Mouse (Mus musculus): Measurements from ENCODE around the gene Gm17606. TPM values are rescaled to one million over a fixed set of nuclear protein-coding genes. Genes with fewer than 3 reads are reported as not detected.

The Gm17606 gene
- polyA plus RNA-seq, 1 experiment from 2014 or later, result not detected

DNA sequence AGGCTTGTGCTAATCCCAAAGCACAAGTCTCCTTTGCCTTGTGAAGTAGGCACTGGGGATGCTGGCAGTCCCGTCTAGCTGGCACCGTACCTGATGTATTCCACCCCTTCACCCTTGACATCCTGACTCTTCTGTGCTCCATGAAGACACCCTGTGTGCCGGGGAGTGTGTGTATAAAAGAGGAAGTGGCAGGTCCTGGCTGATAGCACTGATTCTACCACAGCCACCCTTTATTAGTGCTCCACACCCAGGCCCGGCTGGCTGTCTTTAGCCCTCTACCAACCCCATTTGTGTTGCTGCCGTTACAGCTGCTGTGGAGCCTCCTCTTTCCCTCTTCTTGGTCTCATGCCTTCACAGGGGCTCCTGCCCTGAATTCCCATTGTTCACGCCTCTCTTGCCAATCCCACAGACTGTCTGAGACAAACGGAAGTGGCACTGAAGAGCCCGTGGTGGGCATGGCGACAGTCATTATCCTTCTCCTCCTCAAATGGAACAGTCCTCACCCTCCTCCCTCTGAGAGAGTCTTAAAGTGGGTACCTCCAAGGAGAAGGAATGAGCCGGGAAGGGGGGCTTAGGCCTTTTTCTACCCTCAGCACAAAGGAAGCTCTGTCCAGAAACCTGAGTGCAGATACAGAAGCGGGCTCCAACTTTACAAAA, 10.0 kb upstream of the Gm17606 start:
- ATAC-seq (ENCODE audit: insufficient number of reproducible peaks, insufficient read depth, low FRiP score, low read depth), result 0 out of 2 replicates have a peak, but pooled peaks have one; percentile 47
- Histone ChIP-seq H3K9ac (replicated peaks; ENCODE audit: low read depth, low read length) (no peak overlapping the region), H3K27me3 (ENCODE audit: control insufficient read depth, insufficient read depth, low read length) (no peaks in the 10 kb centered on the region), H3K27ac (ENCODE audit: low read length) (no peak overlapping the region), H3K36me3 (ENCODE audit: control insufficient read depth, insufficient read depth, low read length) (peaks cover 23% of the 10 kb centered on the region), H3K4me1 (ENCODE audit: control insufficient read depth, insufficient read depth, low read length) (no peaks in the 10 kb centered on the region), H3K4me3 (ENCODE audit: low read depth, low read length) (no peak overlapping the region), H3K4me2 (replicated peaks; ENCODE audit: low read depth, low read length) (no peak overlapping the region), H3K9me3 (ENCODE audit: control insufficient read depth, low read depth, low read length) (no peaks in the 10 kb centered on the region)
- WGBS, result 82% methylated on average over 11 of the region's 11 CpGs

- no peaks in the 10 kb centered on the region for H3K27me3 ChIP-seq (ENCODE audit: control insufficient read depth, insufficient read depth, low read length)
- H3K9me3 ChIP-seq (ENCODE audit: control insufficient read depth, low read depth, low read length), result no peaks in the 10 kb centered on the region
- no peak overlapping the region for H3K4me3 ChIP-seq (ENCODE audit: low read depth, low read length)
- H3K4me1 ChIP-seq (ENCODE audit: control insufficient read depth, insufficient read depth, low read length), result no peaks in the 10 kb centered on the region
- no peak overlapping the region for H3K9ac ChIP-seq (replicated peaks; ENCODE audit: low read depth, low read length)
- no peak overlapping the region for H3K27ac ChIP-seq (ENCODE audit: low read length)
- H3K36me3 ChIP-seq (ENCODE audit: control insufficient read depth, insufficient read depth, low read length), result peaks cover 28% of the 10 kb centered on the region
- 0 out of 2 replicates have a peak, but pooled peaks have one; percentile 19 for ATAC-seq (ENCODE audit: insufficient number of reproducible peaks, insufficient read depth, low FRiP score, low read depth)
- 56% methylated on average over 4 of the region's 4 CpGs for WGBS
- no peak overlapping the region for H3K4me2 ChIP-seq (replicated peaks; ENCODE audit: low read depth, low read length)
These were observed 9.5 kb upstream of the Gm17606 start for GRCm38 (mm10) chr14:54631240-54631599.

GRCm38 (mm10) chr14:54632252-54632651, 8.5 kb upstream of the Gm17606 start:
- no peak for ATAC-seq (ENCODE audit: insufficient number of reproducible peaks, insufficient read depth, low FRiP score, low read depth)
- H3K9me3 ChIP-seq (ENCODE audit: control insufficient read depth, low read depth, low read length), result no peaks in the 10 kb centered on the region
- 90% methylated on average over 35 of the region's 37 CpGs for WGBS
- H3K27ac ChIP-seq (ENCODE audit: low read length), result no peak overlapping the region
- H3K4me3 ChIP-seq (ENCODE audit: low read depth, low read length), result no peak overlapping the region
- peaks cover 35% of the 10 kb centered on the region for H3K36me3 ChIP-seq (ENCODE audit: control insufficient read depth, insufficient read depth, low read length)
- H3K4me1 ChIP-seq (ENCODE audit: control insufficient read depth, insufficient read depth, low read length), result no peaks in the 10 kb centered on the region
- no peaks in the 10 kb centered on the region for H3K27me3 ChIP-seq (ENCODE audit: control insufficient read depth, insufficient read depth, low read length)
- no peak overlapping the region for H3K9ac ChIP-seq (replicated peaks; ENCODE audit: low read depth, low read length)
- H3K4me2 ChIP-seq (replicated peaks; ENCODE audit: low read depth, low read length), result no peak overlapping the region

- no peak overlapping the region for H3K4me3 ChIP-seq (ENCODE audit: low read depth, low read length)
- no peak overlapping the region for H3K4me2 ChIP-seq (replicated peaks; ENCODE audit: low read depth, low read length)
- H3K36me3 ChIP-seq (ENCODE audit: control insufficient read depth, insufficient read depth, low read length), result peaks cover 43% of the 10 kb centered on the region
- H3K27me3 ChIP-seq (ENCODE audit: control insufficient read depth, insufficient read depth, low read length), result no peaks in the 10 kb centered on the region
- H3K9me3 ChIP-seq (ENCODE audit: control insufficient read depth, low read depth, low read length), result no peaks in the 10 kb centered on the region
- WGBS, result 80% methylated on average over 4 of the region's 4 CpGs
- no peak overlapping the region for H3K9ac ChIP-seq (replicated peaks; ENCODE audit: low read depth, low read length)
- no peak for ATAC-seq (ENCODE audit: insufficient number of reproducible peaks, insufficient read depth, low FRiP score, low read depth)
- H3K27ac ChIP-seq (ENCODE audit: low read length), result no peak overlapping the region
- peaks cover under 1% of the 10 kb centered on the region; the same call in 1 of the 2 replicates for H3K4me1 ChIP-seq (ENCODE audit: control insufficient read depth, insufficient read depth, low read length)
These were observed 6.6 kb upstream of the Gm17606 start for GRCm38 (mm10) chr14:54634182-54634581.

- peaks cover 38% of the 10 kb centered on the region for H3K36me3 ChIP-seq (ENCODE audit: control insufficient read depth, insufficient read depth, low read length)
- WGBS, result 57% methylated on average over 8 of the region's 8 CpGs
- no peak for ATAC-seq (ENCODE audit: insufficient number of reproducible peaks, insufficient read depth, low FRiP score, low read depth)
These were observed 3.8 kb upstream of the Gm17606 start for GRCm38 (mm10) chr14:54636954-54637353.

GRCm38 (mm10) chr14:54638210-54638609, 2.5 kb upstream of the Gm17606 start:
- H3K4me1 ChIP-seq (ENCODE audit: control insufficient read depth, insufficient read depth, low read length), result peaks cover 11% of the 10 kb centered on the region; the same call in 1 of the 2 replicates
- 78% methylated on average over 5 of the region's 5 CpGs for WGBS
- no peak for ATAC-seq (ENCODE audit: insufficient number of reproducible peaks, insufficient read depth, low FRiP score, low read depth)
- H3K4me2 ChIP-seq (replicated peaks; ENCODE audit: low read depth, low read length), result no peak overlapping the region
- H3K27me3 ChIP-seq (ENCODE audit: control insufficient read depth, insufficient read depth, low read length), result no peaks in the 10 kb centered on the region
- peaks cover 38% of the 10 kb centered on the region for H3K36me3 ChIP-seq (ENCODE audit: control insufficient read depth, insufficient read depth, low read length)
- no peak overlapping the region for H3K9ac ChIP-seq (replicated peaks; ENCODE audit: low read depth, low read length)
- H3K4me3 ChIP-seq (ENCODE audit: low read depth, low read length), result no peak overlapping the region
- no peak overlapping the region for H3K27ac ChIP-seq (ENCODE audit: low read length)
- H3K9me3 ChIP-seq (ENCODE audit: control insufficient read depth, low read depth, low read length), result no peaks in the 10 kb centered on the region

More at GRCm38 (mm10) chr14:54636954-54637353, 3.8 kb upstream of the Gm17606 start:
- Histone ChIP-seq H3K4me2 (replicated peaks; ENCODE audit: low read depth, low read length) (no peak overlapping the region), H3K9ac (replicated peaks; ENCODE audit: low read depth, low read length) (no peak overlapping the region), H3K4me1 (ENCODE audit: control insufficient read depth, insufficient read depth, low read length) (peaks cover 11% of the 10 kb centered on the region; the same call in 1 of the 2 replicates), H3K27ac (ENCODE audit: low read length) (no peak overlapping the region), H3K9me3 (ENCODE audit: control insufficient read depth, low read depth, low read length) (no peaks in the 10 kb centered on the region), H3K27me3 (ENCODE audit: control insufficient read depth, insufficient read depth, low read length) (no peaks in the 10 kb centered on the region), H3K4me3 (ENCODE audit: low read depth, low read length) (no peak overlapping the region)

DNA sequence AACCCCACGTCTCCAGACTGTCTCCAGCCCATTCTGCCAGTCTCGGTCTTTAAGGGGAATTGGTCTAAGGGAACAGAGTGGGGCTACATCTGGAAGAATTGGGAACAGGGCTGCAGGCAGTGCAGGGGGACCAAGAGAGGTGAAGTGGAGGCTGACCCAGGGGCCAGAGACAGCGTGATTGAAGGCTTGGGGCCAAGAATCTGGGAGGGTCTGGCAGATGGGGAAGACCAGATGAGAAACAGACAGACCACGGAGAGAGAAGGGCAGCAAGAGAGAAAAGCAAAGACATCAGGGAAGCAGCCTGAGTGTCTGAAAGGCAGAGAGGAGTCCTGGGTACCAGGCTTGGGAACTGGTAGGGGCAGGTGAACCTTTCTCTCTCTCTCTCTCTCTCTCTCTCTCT, 631 bp upstream of the Gm17606 start:
- no peak overlapping the region for H3K9ac ChIP-seq (replicated peaks; ENCODE audit: low read depth, low read length)
- peak overlapping the region; percentile 85 for H3K4me2 ChIP-seq (replicated peaks; ENCODE audit: low read depth, low read length)
- no peak overlapping the region for H3K27ac ChIP-seq (ENCODE audit: low read length)
- H3K36me3 ChIP-seq (ENCODE audit: control insufficient read depth, insufficient read depth, low read length), result peaks cover 50% of the 10 kb centered on the region
- no peaks in the 10 kb centered on the region for H3K9me3 ChIP-seq (ENCODE audit: control insufficient read depth, low read depth, low read length)
- peaks cover 11% of the 10 kb centered on the region; the same call in 1 of the 2 replicates for H3K4me1 ChIP-seq (ENCODE audit: control insufficient read depth, insufficient read depth, low read length)
- H3K4me3 ChIP-seq (ENCODE audit: low read depth, low read length), result peak overlapping the region; percentile 49
- no peak for ATAC-seq (ENCODE audit: insufficient number of reproducible peaks, insufficient read depth, low FRiP score, low read depth)
- 13% methylated on average over 4 of the region's 4 CpGs for WGBS
- H3K27me3 ChIP-seq (ENCODE audit: control insufficient read depth, insufficient read depth, low read length), result no peaks in the 10 kb centered on the region

DNA sequence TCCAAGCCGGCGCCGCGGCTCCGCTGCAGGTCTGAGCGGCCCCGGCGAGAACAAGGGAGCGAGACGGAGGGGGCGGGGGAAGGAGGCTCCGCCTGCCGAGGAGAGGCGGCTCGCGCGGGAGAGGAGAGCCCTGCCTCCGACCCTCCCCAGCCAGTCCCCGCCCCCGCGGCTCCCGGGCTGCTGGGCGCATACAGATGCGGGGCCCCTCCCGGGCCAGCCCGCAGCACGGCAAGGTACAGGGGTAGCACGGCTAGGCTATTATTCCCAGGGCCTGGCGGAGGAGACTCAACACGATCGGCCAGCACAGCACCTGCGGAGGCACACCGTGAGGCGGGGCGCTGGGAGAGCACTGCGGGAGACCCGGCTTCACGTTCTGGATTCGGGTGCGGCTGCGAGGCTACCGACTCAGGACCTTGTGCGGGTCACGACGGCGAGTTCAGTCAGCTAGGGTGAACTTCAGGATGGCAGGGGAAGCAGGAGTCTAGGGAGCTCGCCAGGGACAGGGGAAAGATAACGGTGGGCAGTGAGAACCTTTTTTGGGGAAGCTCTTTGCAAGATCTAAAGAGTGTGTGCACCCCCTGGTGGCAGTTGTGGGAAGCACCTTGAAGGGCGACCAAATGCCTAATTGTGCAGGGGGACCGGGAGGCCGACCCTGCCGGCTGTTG, 685 bp downstream of the Gm17606 start, which contains the start of gene Cdh24:
Cdh24 (minus strand) TSS at position 60 of the 665 bp plus-strand sequence.
- peaks cover 11% of the 10 kb centered on the region; the same call in 1 of the 2 replicates for H3K4me1 ChIP-seq (ENCODE audit: control insufficient read depth, insufficient read depth, low read length)
- peaks cover 56% of the 10 kb centered on the region for H3K36me3 ChIP-seq (ENCODE audit: control insufficient read depth, insufficient read depth, low read length)
- peak within 1 kb of the TSS; percentile 49 for H3K4me3 ChIP-seq (ENCODE audit: low read depth, low read length)
- WGBS, result under 1% methylated on average over 45 of the region's 52 CpGs
- ATAC-seq (ENCODE audit: insufficient number of reproducible peaks, insufficient read depth, low FRiP score, low read depth), result peak; percentile 93
- peak within 1 kb of the TSS; percentile 64 for H3K27ac ChIP-seq (ENCODE audit: low read length)
- H3K27me3 ChIP-seq (ENCODE audit: control insufficient read depth, insufficient read depth, low read length), result no peaks in the 10 kb centered on the region
- H3K9ac ChIP-seq (replicated peaks; ENCODE audit: low read depth, low read length), result peak within 1 kb of the TSS; percentile 76
- peak within 1 kb of the TSS; percentile 85 for H3K4me2 ChIP-seq (replicated peaks; ENCODE audit: low read depth, low read length)
- H3K9me3 ChIP-seq (ENCODE audit: control insufficient read depth, low read depth, low read length), result no peaks in the 10 kb centered on the region

Measured in stomach, embryonic 14.5 days (tissue).